Mouse (Mus musculus) hindbrain, postnatal 0 days (tissue): ENCODE results near the gene Rbpms2. TPM values are rescaled to one million over a fixed set of nuclear protein-coding genes. Genes with fewer than 3 reads are reported as not detected.

ENCODE experiments used
- ATAC-seq: fragments of 200-750 bp; cut with Nextera tagmentation; 2 replicates; pipeline ENCODE4 v1.8.0; 2017; ENCODE audit warnings: mild to moderate bottlenecking, moderate TSS enrichment, moderate library complexity
- DNase-seq: peaks from one replicate; pipeline ENCODE4 v3.0.0-alpha.2; 2015; ENCODE audit warnings: low spot score
- H3K27ac ChIP-seq: fragments of 300-500 bp; sonication (generic); 2 replicates; pipeline ENCODE4 v1.5.1; 2014; ENCODE audit warnings: mild to moderate bottlenecking
- H3K27me3 ChIP-seq: fragments of 300-500 bp; sonication (generic); 2 replicates; pipeline ENCODE4 v1.6.1; 2014; ENCODE audit warnings: low read length, mixed read lengths; ENCODE audit not compliant: insufficient read depth
- H3K36me3 ChIP-seq: fragments of 300-500 bp; sonication (generic); 2 replicates; pipeline ENCODE4 v1.6.1; 2014; ENCODE audit warnings: low read length, mixed read lengths; ENCODE audit not compliant: insufficient read depth
- H3K4me1 ChIP-seq: fragments of 300-500 bp; sonication (generic); 2 replicates; pipeline ENCODE4 v1.6.1; 2014; ENCODE audit warnings: antibody characterized with exemption, low read length, mixed read lengths; ENCODE audit not compliant: insufficient read depth
- H3K4me2 ChIP-seq: fragments of 300-500 bp; sonication (generic); 2 replicates; pipeline ENCODE4 v1.6.1; 2014; ENCODE audit warnings: low read depth, mild to moderate bottlenecking, low read length, moderate library complexity, mixed read lengths
- H3K4me3 ChIP-seq: fragments of 300-500 bp; sonication (generic); 2 replicates; pipeline ENCODE4 v1.5.1; 2014; ENCODE audit warnings: low read length
- H3K9ac ChIP-seq: fragments of 300-500 bp; sonication (generic); replicated peaks from 2 replicates; pipeline ENCODE4 v1.6.1; 2014; ENCODE audit warnings: mild to moderate bottlenecking, low read length, moderate library complexity, mixed read lengths
- H3K9me3 ChIP-seq: fragments of 300-500 bp; sonication (generic); 2 replicates; pipeline ENCODE4 v1.6.1; 2016; ENCODE audit warnings: low read length, mixed read lengths
- CTCF ChIP-seq: IDR thresholded peaks from 2 replicates; pipeline ENCODE4 v1.5.1; 2016; ENCODE audit warnings: antibody characterized with exemption, control low read depth, low read depth
- WGBS: fragments of 180-500 bp; shearing (Covaris S2); extraction: QIAGEN DNeasy Blood & Tissue Kit; methylation state at CpG from one replicate; pipeline ENCODE4 v1.1.7; 2014; 5-methylcytosine and 5-hydroxymethylcytosine counted together
- polyA plus RNA-seq: library from polyadenylated mRNA; unstranded; fragments of >200 nt; fragmentation: Nextera tagmentation; extraction: Ambion mirVana; gene quantifications from 2 replicates; pipeline ENCODE4 v1.2.1, GENCODE M21; 2015
- total RNA-seq: library from RNA; depleted of rRNA; stranded (reverse); fragments of >200 nt; gene quantifications from 2 replicates; pipeline ENCODE4 v1.2.3, GENCODE M21; 2014

The Rbpms2 gene
- total and polyA plus RNA-seq, 2 experiments from 2014 or later: 3.3 to 5.1 TPM

GRCm38 (mm10) chr9:65664163-65664562, 34.7 kb downstream of the Rbpms2 start:
- no peak overlapping the region for H3K4me3 ChIP-seq
- DNase-seq (peak; percentile 78), ATAC-seq (peak; percentile 68)
- no peaks in the 10 kb centered on the region for H3K4me1 ChIP-seq
- 0% methylated on average over 3 of the region's 3 CpGs for WGBS
- H3K36me3 ChIP-seq: no peaks in the 10 kb centered on the region
- no peak overlapping the region for H3K27ac ChIP-seq
- H3K9ac ChIP-seq: no peak overlapping the region
- H3K27me3 ChIP-seq: no peaks in the 10 kb centered on the region
- no peak overlapping the region for H3K4me2 ChIP-seq
- no peaks in the 10 kb centered on the region for H3K9me3 ChIP-seq
- peak; percentile 89 for TF ChIP-seq CTCF

DNA sequence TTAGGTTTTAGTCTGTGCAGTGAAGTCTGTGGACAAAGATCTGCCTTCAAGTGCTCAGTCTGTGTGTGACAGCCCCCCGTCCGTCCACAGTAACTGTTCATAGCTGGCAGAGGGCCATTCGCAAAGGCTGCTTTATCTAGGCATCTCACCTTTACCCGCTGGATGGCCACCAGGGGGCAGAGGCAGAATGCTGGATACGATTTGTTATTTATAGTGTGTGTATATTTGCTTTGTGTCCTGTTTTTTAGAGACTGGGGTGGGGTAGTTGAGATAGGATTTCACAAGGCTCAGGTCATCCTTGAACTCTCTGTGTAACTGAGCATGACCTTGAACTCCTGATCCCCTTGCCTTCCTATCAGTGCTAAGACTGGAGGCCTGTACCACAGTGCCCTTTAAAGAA, 36.6 kb downstream of the Rbpms2 start:
- Histone ChIP-seq H3K27me3 (no peaks in the 10 kb centered on the region), H3K9ac (no peak overlapping the region), H3K4me1 (no peaks in the 10 kb centered on the region), H3K4me2 (no peak overlapping the region), H3K4me3 (no peak overlapping the region), H3K36me3 (no peaks in the 10 kb centered on the region), H3K9me3 (no peaks in the 10 kb centered on the region), H3K27ac (no peak overlapping the region)
- ATAC-seq (0 out of 2 replicates have a peak, but pooled peaks have one; percentile 32), DNase-seq (peak; percentile 75)
- peak; percentile 83 for TF ChIP-seq CTCF
- WGBS: 18% methylated on average over 5 of the region's 5 CpGs

DNA sequence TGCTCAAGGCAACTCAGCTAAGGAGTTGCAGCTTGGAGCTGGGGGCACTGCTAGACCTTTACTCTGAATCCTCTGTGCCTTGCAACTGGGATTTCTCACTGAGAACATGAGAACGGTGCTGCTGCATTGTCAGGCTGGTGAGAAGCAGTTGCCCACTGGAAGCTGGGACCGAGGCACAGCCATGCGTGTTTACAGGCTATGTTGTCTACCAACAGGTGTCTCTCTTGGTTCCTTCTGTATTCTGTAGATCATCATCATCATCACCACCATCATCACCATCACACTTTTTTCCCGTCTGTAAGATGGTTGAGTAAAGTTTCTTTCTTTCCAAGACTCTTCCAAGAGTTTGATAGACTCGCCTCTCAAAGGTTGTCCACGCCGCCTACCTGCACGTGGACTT, 38.3 kb downstream of the Rbpms2 start, which contains the start of gene Oaz2:
Oaz2 (plus strand) TSS at position 301 of the 400 bp plus-strand sequence.
- 95% methylated on average over 8 of the region's 8 CpGs for WGBS
- no peak for ATAC-seq
- Histone ChIP-seq H3K36me3 (no peaks in the 10 kb centered on the region), H3K9ac (no peak within 1 kb of the TSS), H3K4me2 (no peak within 1 kb of the TSS), H3K4me3 (no peak within 1 kb of the TSS), H3K27me3 (no peaks in the 10 kb centered on the region), H3K27ac (no peak within 1 kb of the TSS), H3K9me3 (no peaks in the 10 kb centered on the region), H3K4me1 (no peaks in the 10 kb centered on the region)
- no peak for DNase-seq
- TF ChIP-seq CTCF: no peak

DNA sequence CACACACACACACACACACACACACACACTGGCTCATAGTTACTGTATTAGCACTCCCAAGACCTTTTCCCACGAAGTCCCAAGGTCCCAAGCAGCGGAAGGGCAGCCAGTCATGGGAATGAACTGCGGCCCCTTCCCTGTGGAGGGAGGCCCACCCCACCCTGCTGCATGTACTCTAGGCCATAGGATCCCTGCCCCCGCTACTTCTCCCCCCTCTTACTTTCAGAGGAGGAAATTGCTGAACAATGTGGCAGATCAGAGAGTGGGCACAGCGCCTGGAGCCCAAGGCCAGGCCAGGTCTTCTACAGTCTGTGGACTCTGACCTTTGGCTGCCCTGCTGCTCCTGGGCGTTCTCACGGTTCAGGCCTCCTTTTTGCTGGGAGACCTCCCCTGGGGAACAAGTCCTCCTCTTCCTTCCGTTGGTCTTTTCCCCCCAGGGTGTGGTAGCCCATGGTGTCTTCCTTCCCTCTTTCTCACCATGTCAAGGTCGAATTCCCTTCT, 42.0 kb downstream of the Rbpms2 start:
- no peak for TF ChIP-seq CTCF
- 50% methylated on average over 9 of the region's 9 CpGs for WGBS
- Histone ChIP-seq H3K27ac (no peak overlapping the region), H3K4me2 (no peak overlapping the region), H3K4me3 (no peak overlapping the region), H3K36me3 (no peaks in the 10 kb centered on the region), H3K27me3 (no peaks in the 10 kb centered on the region), H3K9ac (no peak overlapping the region), H3K4me1 (peaks cover 7% of the 10 kb centered on the region), H3K9me3 (no peaks in the 10 kb centered on the region)
- no peak for DNase-seq
- no peak for ATAC-seq

GRCm38 (mm10) chr9:65672996-65673395, 43.5 kb downstream of the Rbpms2 start:
- ATAC-seq (no peak), DNase-seq (no peak)
- no peak overlapping the region for H3K27ac ChIP-seq
- no peaks in the 10 kb centered on the region for H3K9me3 ChIP-seq
- H3K27me3 ChIP-seq: no peaks in the 10 kb centered on the region
- 77% methylated on average over 11 of the region's 11 CpGs for WGBS
- H3K4me3 ChIP-seq: no peak overlapping the region
- no peak overlapping the region for H3K9ac ChIP-seq
- H3K4me1 ChIP-seq: peaks cover 16% of the 10 kb centered on the region
- no peak for TF ChIP-seq CTCF
- no peaks in the 10 kb centered on the region for H3K36me3 ChIP-seq
- no peak overlapping the region for H3K4me2 ChIP-seq

DNA sequence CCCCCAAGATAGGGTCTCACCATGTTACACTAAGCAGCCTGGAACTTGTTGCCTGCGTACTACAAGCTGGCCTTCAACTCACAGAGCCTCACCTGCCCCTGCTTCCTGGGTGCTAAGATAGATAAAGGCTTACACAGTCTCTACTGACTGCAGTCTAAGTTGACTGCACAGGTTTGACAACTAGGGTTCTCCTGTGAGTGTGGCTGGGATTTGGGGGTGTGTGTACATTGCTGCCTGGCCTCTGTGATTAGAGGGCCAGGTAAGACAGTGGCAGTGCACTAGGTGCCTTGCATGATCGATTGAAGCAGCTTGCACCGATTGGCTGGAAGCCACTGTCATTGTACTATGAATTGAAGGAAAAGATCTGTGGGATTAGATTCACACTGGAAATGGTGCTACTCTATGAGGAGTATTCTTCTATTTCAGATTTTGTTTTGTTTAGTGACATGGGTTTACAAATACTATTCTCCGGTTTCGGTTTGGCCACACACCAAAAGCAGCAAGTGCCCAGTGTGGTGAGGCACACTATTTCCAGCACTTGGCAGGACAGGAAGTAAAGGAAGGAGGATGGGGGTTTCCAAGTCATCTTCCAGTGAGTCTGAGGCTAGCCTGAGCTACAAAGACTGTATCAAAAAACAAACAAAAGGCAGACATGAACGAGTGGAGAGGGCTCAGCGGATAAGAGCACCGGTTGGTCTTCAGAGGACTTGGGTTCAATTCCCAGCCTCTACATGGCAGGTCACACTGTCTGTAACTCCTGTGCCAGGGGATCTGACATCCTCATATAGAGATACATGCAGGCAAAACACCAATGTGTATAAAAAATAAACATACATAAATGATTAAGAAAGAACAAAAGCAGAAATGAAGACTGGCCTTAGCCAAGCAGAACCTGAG, 46.3 kb downstream of the Rbpms2 start:
- ATAC-seq (peak; percentile 63), DNase-seq (no peak)
- no peak for TF ChIP-seq CTCF
- Histone ChIP-seq H3K4me1 (peaks cover 34% of the 10 kb centered on the region), H3K27me3 (no peaks in the 10 kb centered on the region), H3K36me3 (no peaks in the 10 kb centered on the region), H3K9ac (peak overlapping the region; percentile 74), H3K4me3 (peak overlapping the region; percentile 68), H3K4me2 (peak overlapping the region; percentile 97), H3K9me3 (no peaks in the 10 kb centered on the region), H3K27ac (peak overlapping the region; percentile 78)
- 53% methylated on average over 8 of the region's 8 CpGs for WGBS
